Mouse (Mus musculus) kidney, postnatal 0 days (tissue): ENCODE measurements at regions not wholly inside any gene's neighbourhood (a gene's known extent, or its start where the extent isn't known, plus 50 kb on each side); places are given as distances from the start of the nearest gene placed in this dataset.

Source experiments
- ATAC-seq: fragments of 200-750 bp; cut with Nextera tagmentation; replicated peaks from 2 replicates; pipeline ENCODE4 v1.8.0; 2017; ENCODE audit warnings: low read depth, moderate number of reproducible peaks, moderate TSS enrichment, moderate library complexity; ENCODE audit not compliant: low FRiP score
- DNase-seq: peaks from one replicate; pipeline ENCODE4 v3.0.0-alpha.2; 2016; ENCODE audit warnings: low spot score
- H3K27ac ChIP-seq: fragments of 300-500 bp; sonication (generic); 2 replicates; pipeline ENCODE4 v1.5.1; 2014; ENCODE audit warnings: mild to moderate bottlenecking
- H3K27me3 ChIP-seq: fragments of 300-500 bp; sonication (generic); 2 replicates; pipeline ENCODE4 v1.6.1; 2014; ENCODE audit warnings: low read length, mixed read lengths; ENCODE audit not compliant: insufficient read depth
- H3K36me3 ChIP-seq: fragments of 300-500 bp; sonication (generic); 2 replicates; pipeline ENCODE4 v1.6.1; 2014; ENCODE audit warnings: low read length, mixed read lengths; ENCODE audit not compliant: insufficient read depth
- H3K4me1 ChIP-seq: fragments of 300-500 bp; sonication (generic); replicated peaks from 2 replicates; pipeline ENCODE4 v1.6.1; 2014; ENCODE audit warnings: antibody characterized with exemption, low read length, mixed read lengths; ENCODE audit not compliant: insufficient read depth
- H3K4me2 ChIP-seq: fragments of 300-500 bp; sonication (generic); 2 replicates; pipeline ENCODE4 v1.6.1; 2014; ENCODE audit warnings: mild to moderate bottlenecking, low read length, moderate library complexity, mixed read lengths
- H3K4me3 ChIP-seq: fragments of 300-500 bp; sonication (generic); replicated peaks from 2 replicates; pipeline ENCODE4 v1.5.1; 2014; ENCODE audit warnings: low read depth, low read length
- H3K9ac ChIP-seq: fragments of 300-500 bp; sonication (generic); 2 replicates; pipeline ENCODE4 v1.6.1; 2014; ENCODE audit warnings: low read depth, low read length
- H3K9me3 ChIP-seq: fragments of 300-500 bp; sonication (generic); replicated peaks from 2 replicates; pipeline ENCODE4 v1.6.1; 2016; ENCODE audit warnings: low read length, inconsistent platforms, mixed read lengths
- CTCF ChIP-seq: IDR thresholded peaks from 2 replicates; pipeline ENCODE4 v1.5.1; 2016; ENCODE audit warnings: antibody characterized with exemption, low read depth, mild to moderate bottlenecking, moderate library complexity
- WGBS: fragments of 180-500 bp; shearing (Covaris S2); extraction: QIAGEN DNeasy Blood & Tissue Kit; methylation state at CpG from one replicate; pipeline ENCODE4 v1.1.7; 2014; 5-methylcytosine and 5-hydroxymethylcytosine counted together

DNA sequence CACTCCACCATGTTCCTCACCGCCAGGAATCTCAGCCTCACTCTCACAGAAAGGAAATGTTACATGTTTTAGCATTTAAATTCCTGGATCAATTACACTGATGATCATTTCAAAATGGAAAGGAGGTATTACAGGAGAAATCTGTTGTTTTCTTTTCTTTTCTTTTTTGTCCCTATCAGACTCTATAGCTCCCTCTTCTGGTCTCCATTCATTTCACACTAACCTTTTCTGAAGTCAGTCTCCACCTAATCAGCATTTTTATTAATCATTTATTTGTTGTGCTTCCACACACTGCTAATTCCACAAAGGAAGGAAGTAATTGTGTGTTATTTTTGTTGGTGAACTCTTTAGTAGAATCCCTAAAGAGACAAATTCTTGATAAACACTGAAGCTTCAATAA is 130.5 kb upstream of the Car10 start:
- H3K4me2 ChIP-seq, result no peak overlapping the region
- no peaks in the 10 kb centered on the region for H3K36me3 ChIP-seq
- no peaks in the 10 kb centered on the region for H3K4me1 ChIP-seq
- no peak for ATAC-seq
- no peak overlapping the region for H3K9ac ChIP-seq
- peak; percentile 43 for TF ChIP-seq CTCF
- H3K9me3 ChIP-seq, result no peaks in the 10 kb centered on the region
- H3K27ac ChIP-seq, result no peak overlapping the region
- no peaks in the 10 kb centered on the region for H3K27me3 ChIP-seq
- H3K4me3 ChIP-seq, result no peak overlapping the region
- 71% methylated on average over 1 of the region's 1 CpGs for WGBS
- peak; percentile 5 for DNase-seq

DNA sequence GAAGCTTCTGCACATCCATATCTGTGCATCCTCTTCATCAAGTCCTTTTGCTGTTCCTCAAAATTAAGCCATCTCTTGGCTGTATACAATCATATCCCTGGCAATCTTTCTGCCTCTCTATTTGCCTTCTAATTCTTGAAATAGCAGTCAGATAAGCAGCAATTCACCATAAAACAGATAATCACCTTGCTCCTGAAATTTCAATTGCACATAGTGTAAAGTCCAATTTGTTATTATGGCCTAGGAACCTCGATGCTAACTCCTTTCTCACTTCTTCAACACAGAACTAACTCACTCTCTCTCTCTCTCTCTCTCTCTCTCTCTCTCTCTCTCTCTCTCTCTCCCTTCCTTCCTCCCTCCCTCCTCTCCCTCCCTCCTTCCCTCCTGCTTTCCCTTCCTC is 98.2 kb upstream of the Car10 start:
- no peaks in the 10 kb centered on the region for H3K9me3 ChIP-seq
- H3K27ac ChIP-seq, result no peak overlapping the region
- no peaks in the 10 kb centered on the region for H3K4me1 ChIP-seq
- ATAC-seq, result no peak
- no peaks in the 10 kb centered on the region for H3K27me3 ChIP-seq
- DNase-seq, result no peak
- whole genome bisulfite sequencing, result 63% methylated on average over 1 of the region's 1 CpGs
- TF ChIP-seq CTCF, result no peak
- H3K4me2 ChIP-seq, result no peak overlapping the region
- H3K36me3 ChIP-seq, result no peaks in the 10 kb centered on the region
- no peak overlapping the region for H3K9ac ChIP-seq
- no peak overlapping the region for H3K4me3 ChIP-seq

DNA sequence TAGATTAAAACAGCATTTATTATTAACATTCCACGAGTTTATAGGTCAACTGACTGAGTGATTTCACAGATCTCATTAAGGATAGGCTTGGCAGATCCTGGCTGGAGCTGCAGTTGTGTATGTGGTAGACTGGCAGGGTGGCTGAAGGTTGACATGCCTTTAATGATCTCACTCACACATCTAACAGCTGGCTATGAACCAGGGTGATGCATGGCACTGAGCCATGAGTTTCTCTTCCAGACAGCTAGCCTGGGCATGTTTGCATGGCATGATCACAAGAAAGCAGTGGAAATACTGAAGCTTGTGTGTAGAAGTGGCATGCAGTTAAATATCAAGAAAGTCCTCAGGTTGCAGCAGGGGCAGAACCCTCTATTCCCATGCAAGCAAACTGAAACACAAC is 91.8 kb upstream of the Car10 start:
- no peak for ATAC-seq
- no peaks in the 10 kb centered on the region for H3K36me3 ChIP-seq
- no peaks in the 10 kb centered on the region for H3K9me3 ChIP-seq
- H3K9ac ChIP-seq, result no peak overlapping the region
- H3K27ac ChIP-seq, result no peak overlapping the region
- no peak overlapping the region for H3K4me2 ChIP-seq
- H3K4me1 ChIP-seq, result no peaks in the 10 kb centered on the region
- H3K27me3 ChIP-seq, result no peaks in the 10 kb centered on the region
- no peak overlapping the region for H3K4me3 ChIP-seq
- DNase-seq, result no peak
- TF ChIP-seq CTCF, result no peak
- 37% methylated on average over 1 of the region's 1 CpGs for WGBS

DNA sequence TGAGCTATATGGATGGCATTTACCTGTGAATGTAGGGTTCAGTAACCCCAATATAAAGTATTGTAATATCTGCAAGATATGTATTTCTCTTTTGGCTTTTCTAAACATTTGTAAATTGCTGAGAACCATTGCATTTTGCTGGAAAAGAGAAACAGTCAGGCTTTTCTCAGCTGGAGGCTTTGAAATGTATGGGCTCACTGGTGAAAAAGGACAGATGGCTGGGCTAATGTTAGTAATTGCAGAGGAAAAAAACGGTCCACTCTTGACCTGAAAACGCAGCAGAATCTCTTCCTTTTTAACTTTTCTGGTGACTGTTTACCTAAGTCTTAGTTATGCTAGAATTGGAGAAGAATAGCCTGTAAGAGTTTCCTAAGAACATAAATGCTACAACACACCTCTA is 71.8 kb upstream of the Car10 start:
- no peak overlapping the region for H3K4me2 ChIP-seq
- H3K9me3 ChIP-seq, result no peaks in the 10 kb centered on the region
- H3K36me3 ChIP-seq, result no peaks in the 10 kb centered on the region
- H3K4me1 ChIP-seq, result no peaks in the 10 kb centered on the region
- no peaks in the 10 kb centered on the region for H3K27me3 ChIP-seq
- no peak for DNase-seq
- WGBS, result 22% methylated on average over 2 of the region's 2 CpGs
- H3K27ac ChIP-seq, result no peak overlapping the region
- ATAC-seq, result no peak
- H3K4me3 ChIP-seq, result no peak overlapping the region
- TF ChIP-seq CTCF, result no peak
- H3K9ac ChIP-seq, result no peak overlapping the region

DNA sequence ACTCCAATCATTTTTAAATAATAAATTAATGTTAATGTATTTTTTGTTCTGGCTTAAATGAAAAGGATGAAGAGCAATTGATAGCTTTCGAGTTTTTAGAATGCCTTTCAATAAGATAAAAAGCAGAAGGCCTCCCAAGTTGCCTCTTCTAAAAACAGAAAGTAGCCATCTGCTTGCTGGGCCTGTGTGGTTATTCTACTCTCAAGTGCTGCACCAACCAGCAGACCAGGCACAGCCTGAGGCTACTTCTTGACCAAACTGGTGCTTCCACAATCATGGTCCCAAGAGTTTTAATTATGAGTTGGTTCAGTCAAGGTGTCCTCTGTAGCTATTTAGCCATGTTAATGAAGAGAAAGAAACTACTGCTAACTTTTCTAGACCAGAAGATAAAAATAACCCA is 62.3 kb upstream of the Car10 start:
- no peaks in the 10 kb centered on the region for H3K9me3 ChIP-seq
- H3K4me2 ChIP-seq, result no peak overlapping the region
- DNase-seq, result no peak
- H3K4me3 ChIP-seq, result no peak overlapping the region
- TF ChIP-seq CTCF, result no peak
- no peak overlapping the region for H3K27ac ChIP-seq
- no peak overlapping the region for H3K9ac ChIP-seq
- H3K4me1 ChIP-seq, result no peaks in the 10 kb centered on the region
- WGBS, result 74% methylated on average over 1 of the region's 1 CpGs
- no peaks in the 10 kb centered on the region for H3K36me3 ChIP-seq
- ATAC-seq, result no peak
- no peaks in the 10 kb centered on the region for H3K27me3 ChIP-seq

DNA sequence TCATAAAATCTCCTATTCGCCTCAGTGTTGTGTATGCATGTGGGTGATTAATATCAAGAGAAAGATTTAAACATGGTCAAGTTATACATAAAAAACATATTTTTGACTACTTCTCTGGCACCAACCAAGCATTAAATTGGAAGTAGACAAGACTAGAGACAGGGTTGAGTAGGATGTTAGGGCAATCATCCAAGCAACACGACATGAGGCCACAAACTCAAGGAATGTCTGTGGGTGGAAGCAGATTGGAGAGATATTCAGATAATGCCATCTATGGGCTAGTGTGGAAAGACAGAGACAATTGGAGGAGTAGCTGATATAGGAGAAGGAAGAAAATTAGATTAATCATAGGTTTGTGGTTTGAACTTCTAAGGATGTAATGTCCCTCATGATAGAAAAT is 60.0 kb upstream of the Car10 start:
- 67% methylated on average over 2 of the region's 2 CpGs for WGBS
- H3K27me3 ChIP-seq, result no peaks in the 10 kb centered on the region
- DNase-seq (no peak), ATAC-seq (no peak)
- no peaks in the 10 kb centered on the region for H3K4me1 ChIP-seq
- no peaks in the 10 kb centered on the region for H3K9me3 ChIP-seq
- no peaks in the 10 kb centered on the region for H3K36me3 ChIP-seq
- H3K9ac ChIP-seq, result no peak overlapping the region
- H3K27ac ChIP-seq, result no peak overlapping the region
- no peak for TF ChIP-seq CTCF
- no peak overlapping the region for H3K4me3 ChIP-seq
- no peak overlapping the region for H3K4me2 ChIP-seq

DNA sequence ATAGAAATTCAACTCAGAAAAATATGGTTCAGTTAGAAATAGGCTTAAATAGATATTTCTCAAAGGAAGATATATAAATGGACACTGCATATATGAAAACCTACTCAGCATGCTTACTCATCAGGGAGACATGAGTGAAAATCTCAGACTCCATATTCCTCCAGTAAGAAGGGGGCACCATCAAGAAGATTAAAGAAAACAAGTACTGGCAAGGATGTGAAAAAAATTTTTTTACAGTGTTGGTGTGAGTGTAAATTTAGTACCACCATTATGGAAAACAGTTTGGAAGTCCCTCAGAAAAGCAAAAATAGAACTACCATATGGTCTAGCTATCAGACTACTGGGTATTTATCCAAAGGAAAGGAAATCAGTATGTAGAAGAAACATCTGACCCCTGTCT is 58.5 kb upstream of the Car10 start:
- ATAC-seq, result no peak
- TF ChIP-seq CTCF, result no peak
- DNase-seq, result no peak

More for the DNA sequence above, 58.5 kb upstream of the Car10 start:
- Histone ChIP-seq H3K9me3 (no peaks in the 10 kb centered on the region), H3K27ac (no peak overlapping the region), H3K4me2 (no peak overlapping the region), H3K4me3 (no peak overlapping the region), H3K4me1 (no peaks in the 10 kb centered on the region), H3K36me3 (no peaks in the 10 kb centered on the region), H3K9ac (no peak overlapping the region), H3K27me3 (no peaks in the 10 kb centered on the region)
